Mouse (Mus musculus) testis, postnatal 10 days (tissue): ENCODE measurements at regions not wholly inside any gene's neighbourhood (a gene's known extent, or its start where the extent isn't known, plus 50 kb on each side); places are given as distances from the start of the nearest gene placed in this dataset.

ENCODE experiments used
- DNase-seq: peaks from one replicate; pipeline ENCODE4 v3.0.0; 2021; ENCODE audit warnings: low spot score

- DNase-seq = no peak
These were observed 100.8 kb downstream of the Tm2d1 start for GRCm38 (mm10) chr4:98282275-98282674.

DNA sequence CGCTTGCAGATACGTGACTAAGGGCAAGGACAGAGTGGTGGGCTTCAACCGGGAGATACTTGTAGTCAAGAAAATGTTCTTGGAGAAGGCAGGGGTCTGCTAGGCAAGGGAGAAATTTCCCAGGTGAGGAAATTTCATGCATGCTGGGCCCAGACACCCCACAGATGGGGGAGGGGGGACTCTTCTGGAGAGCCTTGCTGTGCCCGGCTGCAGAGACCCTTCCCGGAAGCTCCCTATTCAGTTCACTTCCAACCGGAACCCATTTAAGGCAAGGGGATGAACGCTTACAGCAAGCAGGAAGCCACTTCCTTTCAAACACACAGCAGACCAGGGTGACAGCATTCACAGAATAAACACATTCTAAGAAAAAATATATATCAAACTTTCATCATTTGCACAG is 124.8 kb downstream of the Tm2d1 start:
- DNase-seq = no peak

DNA sequence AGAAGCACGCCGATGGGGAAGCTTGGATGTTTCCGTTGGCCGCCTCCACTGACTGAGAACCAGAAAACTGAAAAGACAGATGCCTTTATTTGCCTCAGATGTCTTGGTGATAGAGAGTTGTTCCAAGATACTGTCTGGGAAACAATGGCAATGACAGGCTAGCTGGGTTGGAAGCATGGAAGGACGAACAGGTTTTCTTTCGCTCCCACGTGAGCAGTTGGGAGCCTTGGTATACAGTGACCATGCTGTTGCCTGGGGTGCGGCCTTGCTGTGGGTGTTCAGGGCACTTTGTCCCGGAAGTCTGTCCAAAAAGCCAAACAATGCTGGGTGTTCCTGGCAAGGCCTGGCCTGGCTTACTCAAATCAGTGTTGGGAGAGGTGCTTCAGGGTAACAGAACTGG is 125.4 kb downstream of the Tm2d1 start:
- no peak for DNase-seq

DNA sequence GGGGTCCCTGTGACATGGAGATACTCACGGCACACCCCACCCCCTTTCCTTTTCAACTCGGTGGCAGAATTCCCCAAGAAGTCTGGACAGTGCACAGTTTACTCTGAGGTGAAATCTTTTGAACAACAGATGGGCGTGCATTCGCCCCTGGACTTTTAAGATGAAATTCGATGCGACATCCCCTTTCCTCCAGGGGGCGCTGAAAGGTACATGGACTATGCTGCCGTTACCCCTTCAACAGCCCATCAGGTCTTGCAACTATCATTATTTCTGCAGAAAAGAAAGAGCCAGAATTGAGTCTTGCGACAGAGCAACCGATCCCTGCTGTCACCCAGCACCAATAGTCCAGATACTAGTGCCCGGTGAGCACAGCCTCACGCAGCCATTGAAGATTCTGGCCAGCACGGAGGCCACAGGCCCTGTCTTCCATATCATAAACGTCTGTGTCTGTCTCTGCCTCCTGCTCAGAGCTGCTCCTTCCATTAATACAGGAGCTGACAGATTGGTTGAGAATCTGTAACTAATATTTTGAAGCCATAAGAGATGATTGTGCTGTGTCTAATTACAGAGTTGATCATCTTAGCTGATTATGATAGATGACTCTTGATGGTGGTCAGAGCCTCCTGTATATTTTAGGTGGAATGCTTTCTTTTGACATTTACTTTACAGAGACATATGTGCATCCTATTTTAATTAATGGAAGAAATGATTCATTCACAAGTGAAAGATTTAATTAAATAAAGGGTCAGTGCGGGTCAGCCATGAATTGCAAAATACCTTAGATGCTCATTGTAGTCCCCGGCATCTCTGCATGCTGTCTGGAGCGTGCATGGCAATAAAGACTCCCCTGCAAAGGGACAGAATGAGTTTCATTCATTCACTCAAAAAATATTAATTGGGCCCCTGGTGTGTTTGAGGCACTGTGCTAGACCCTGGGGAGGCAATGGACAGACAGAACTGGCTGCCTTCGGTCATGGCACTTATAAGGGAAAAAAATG is 128.0 kb downstream of the Tm2d1 start:
- DNase-seq = peak; percentile 54

GRCm38 (mm10) chr4:98243941-98244929 is 138.9 kb downstream of the Tm2d1 start:
- DNase-seq = no peak

- DNase-seq = peak; percentile 45
These were observed 139.6 kb downstream of the Tm2d1 start for GRCm38 (mm10) chr4:98243502-98243901.

DNA sequence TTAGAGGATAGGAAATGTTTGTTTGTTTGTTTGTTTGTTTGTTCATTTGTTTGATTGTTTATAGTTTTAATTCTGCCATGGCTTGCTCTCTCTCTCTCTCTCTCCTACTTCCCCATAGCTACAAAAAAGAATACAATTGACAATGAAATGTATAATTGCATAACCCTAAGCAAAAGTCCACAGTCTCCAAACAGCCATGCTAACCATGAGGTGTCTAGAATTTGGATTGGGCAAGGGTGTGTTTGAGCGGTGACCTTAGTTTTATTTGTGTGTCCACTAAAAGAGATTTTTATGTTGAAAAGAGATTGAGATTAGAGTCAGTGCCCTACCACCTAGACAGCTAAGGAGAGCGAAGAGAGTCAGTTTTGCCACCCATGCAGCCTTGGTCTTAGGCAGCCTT is 141.2 kb downstream of the Tm2d1 start:
- DNase-seq = no peak

DNA sequence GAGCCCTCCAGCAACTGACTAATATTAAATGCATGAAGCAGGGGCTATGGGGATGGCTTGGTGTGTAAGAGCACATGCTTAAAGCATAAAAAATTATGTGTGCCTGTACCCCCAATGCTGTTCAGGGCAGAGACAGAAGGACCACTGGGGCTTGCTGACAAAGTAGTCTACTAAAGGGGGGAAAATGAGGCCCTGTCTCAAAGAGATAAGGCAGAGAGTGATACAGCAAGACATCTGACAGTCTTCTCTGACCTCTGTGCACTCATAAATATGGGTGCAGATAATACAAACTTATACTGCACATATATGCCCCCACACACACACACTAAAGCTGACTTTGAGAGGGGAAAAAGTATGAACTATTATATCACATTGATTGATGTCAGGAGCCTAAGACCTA is 142.8 kb downstream of the Tm2d1 start:
- no peak for DNase-seq

- no peak for DNase-seq
These were observed 145.0 kb downstream of the Tm2d1 start for GRCm38 (mm10) chr4:98238075-98238474.

DNA sequence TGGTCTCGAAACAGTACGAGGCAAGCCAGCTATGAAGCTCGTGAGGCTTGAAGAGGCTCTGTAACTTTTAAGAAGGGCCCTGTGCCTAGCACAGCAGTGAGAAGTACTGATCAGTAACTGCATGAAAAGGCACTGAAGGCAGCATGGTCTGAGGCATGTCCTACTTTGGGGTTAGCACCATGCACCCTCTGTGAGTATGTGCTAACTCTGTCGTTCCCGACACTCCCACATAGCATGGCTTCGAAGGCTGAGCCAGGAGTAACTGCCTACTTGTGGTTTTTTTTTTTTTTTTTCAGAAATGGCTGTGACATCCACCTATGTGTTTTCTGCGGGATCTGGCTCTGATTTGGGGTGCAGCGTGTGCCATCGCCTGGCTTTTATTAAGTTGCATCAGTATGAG is 145.6 kb downstream of the Tm2d1 start:
- DNase-seq = no peak

GRCm38 (mm10) chr4:98236006-98236783 is 146.9 kb downstream of the Tm2d1 start:
- no peak for DNase-seq

DNA sequence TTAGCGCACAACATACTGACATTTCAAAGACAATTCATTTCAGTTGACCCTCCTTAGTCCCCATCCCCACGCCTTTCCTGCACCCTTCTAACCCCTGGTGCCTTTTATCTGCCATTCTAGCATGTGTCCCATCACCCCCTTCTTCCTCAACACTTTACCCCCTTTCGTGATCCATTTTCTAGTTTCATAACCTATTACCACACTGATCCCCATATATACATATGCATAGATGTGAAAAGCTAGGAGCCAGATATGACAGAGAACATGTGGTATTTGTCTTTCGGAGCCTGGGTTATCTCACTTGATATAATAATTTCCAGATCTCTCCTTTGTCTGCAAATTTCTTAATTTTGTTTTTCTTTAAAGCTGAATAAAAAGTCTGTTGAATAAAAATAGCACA is 154.9 kb downstream of the Tm2d1 start:
- DNase-seq = no peak

GRCm38 (mm10) chr4:98224366-98224765 is 158.7 kb downstream of the Tm2d1 start:
- DNase-seq = no peak

DNA sequence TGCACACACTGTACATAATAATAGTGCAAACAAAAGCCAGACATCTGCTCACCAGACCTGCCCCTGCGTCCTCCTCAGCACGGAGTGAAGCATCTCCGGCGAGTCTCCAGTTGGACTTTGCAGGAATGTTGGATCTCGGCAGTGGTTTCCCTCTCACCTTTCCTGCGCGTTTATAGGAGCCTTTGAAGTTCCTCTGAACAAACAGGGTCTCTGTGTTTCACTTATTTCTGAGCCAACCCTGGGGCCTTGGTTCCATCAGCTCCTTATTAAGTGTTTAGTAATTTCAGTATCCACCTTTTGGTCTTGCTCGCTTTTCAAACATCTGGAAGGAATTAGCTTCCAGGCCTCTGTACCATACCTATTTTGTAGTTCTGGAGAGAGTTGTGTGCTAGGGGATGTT is 159.7 kb downstream of the Tm2d1 start:
- DNase-seq = no peak

DNA sequence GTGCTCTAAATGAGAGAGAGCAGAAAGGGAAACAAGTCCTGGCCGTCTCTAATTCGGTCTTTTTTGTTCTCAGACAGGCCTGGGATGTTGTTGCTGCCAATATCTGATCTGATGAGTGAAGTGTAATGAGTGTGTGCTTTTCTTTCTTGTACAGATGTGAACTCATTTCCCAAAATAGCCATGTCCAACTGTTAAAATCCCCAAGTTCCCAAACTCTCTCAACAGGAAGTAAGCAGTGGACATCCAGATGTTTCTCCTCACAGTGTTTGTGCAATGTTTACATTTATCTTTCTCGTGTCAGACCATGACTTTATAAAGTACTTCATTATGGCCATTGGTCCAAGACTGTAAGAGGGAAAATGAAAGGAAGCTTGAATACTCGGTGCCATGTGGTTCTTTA is 161.5 kb downstream of the Tm2d1 start:
- no peak for DNase-seq

DNA sequence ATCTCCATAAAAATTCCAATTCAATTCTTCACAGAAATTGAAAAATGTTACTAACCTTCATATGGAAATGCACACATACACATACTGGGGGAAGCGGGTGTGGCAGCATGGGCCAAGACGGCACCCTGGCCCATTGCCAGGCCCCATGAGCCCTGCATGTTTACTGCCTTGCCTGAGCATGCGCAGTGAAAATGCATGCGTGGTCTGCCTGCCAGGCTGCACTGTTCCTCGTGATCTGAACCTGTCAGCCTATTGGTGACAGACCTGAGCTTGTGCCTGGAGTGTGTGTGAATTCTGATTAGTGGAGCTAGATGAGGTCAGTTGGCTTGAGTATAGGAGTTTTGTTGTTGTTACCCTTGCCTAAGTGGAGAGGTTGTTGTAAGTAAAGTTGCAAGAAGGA is 167.9 kb downstream of the Tm2d1 start:
- no peak for DNase-seq

GRCm38 (mm10) chr4:98207446-98207845 is 175.7 kb downstream of the Tm2d1 start:
- no peak for DNase-seq

DNA sequence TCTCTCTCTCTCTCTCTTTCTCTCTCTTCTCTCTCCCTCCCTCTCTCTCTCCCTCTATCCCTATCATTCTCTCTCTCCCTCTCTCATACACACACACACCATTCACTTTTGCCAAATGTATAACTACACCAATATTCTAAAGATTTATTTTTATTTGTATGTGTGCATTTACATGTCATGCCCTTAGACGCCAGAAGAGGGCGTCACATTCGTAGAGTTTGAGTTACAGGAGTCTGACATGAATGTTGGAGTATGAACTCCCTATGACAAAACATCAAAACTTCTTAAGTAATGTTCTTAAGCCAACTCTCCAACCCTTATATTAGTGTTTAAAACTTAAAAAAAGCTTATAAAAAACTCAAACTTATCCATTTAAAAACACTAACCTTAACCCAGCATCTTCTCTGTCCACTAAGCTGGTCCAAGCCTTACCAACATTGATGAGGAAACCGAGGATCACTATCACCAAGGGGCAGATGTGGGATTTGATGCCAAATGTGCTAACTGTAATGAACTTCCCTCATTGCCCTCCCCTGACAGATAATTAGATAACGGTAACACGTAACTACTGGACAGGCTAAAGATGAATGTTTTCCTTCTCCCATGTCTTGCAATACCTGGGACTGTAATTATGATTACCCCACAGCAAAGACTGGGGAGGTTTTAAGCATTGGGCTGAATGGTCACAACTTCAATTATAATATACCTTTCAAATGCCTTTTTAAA is 176.7 kb downstream of the Tm2d1 start:
- no peak for DNase-seq

GRCm38 (mm10) chr4:98203129-98203528 is 180.0 kb downstream of the Tm2d1 start:
- no peak for DNase-seq

DNA sequence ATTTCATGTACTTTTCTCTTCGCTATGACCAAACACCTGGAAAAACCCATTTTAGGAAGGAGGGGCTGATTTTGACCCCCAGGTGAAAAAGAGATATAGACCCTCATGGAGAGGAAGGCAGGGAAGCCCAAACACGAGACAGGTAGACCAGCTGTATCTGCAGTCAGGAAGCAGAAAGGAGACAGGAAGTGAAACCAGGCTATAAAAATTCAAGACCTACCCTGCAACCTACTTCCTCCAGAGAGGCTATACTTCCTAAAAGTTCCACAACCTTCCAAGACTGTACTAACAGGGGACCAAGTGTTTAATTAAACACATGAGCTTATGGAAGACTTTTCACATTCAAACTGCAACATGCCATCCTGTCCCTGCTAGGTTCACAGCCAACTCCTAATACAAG is 180.9 kb downstream of the Tm2d1 start:
- DNase-seq = no peak

DNA sequence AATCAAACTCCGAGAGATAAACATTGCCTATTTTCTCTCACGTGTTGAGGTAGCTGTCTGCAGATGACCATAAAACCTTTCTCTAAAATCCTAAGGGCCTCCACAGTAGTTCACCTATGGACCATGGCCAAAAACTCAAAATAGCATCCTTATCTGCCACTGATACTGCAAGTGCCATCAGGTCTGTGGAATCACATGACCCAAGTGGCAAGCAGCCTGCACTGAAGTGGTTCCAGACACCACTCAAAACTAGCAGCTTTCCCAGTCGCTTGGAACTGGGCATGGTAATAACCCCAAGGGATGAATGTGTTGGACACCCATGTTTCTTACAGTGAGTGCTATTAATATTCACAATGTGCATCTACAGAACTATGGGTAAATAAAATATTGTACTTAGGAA is 182.0 kb downstream of the Tm2d1 start:
- DNase-seq = no peak
